Mouse (Mus musculus) ES-E14 (cell line): Measurements from ENCODE around the gene Clint1. TPM values are rescaled to one million over a fixed set of nuclear protein-coding genes. Genes with fewer than 3 reads are reported as not detected.

ENCODE experiments used
- DNase-seq: peaks from one replicate; pipeline ENCODE4 v3.0.0-alpha.2; 2013; ENCODE audit warnings: low read depth, low spot score
- H3K27ac ChIP-seq: 2 replicates; pipeline ENCODE4 v1.5.1; 2012; ENCODE audit warnings: low read depth, mild to moderate bottlenecking, low read length, moderate library complexity, mixed read lengths; ENCODE audit not compliant: poor library complexity, insufficient read depth, severe bottlenecking
- H3K36me3 ChIP-seq: 2 replicates; pipeline ENCODE4 v1.6.1; 2012; ENCODE audit warnings: mild to moderate bottlenecking, low read length, moderate library complexity, mixed read lengths; ENCODE audit not compliant: control insufficient read depth, poor library complexity, insufficient read depth, severe bottlenecking
- H3K4me1 ChIP-seq, 2 experiments: fragments of 150-350 bp in 1 of 2; sonication (generic) in 1 of 2; 2 replicates each; pipeline ENCODE4 v1.6.1; 2012; ENCODE audit warnings: low read length in 2 of 2, mild to moderate bottlenecking in 1 of 2, mixed read lengths in 1 of 2; ENCODE audit not compliant: control insufficient read depth in 2 of 2, insufficient read depth in 2 of 2, poor library complexity in 1 of 2
- H3K4me3 ChIP-seq, 2 experiments: fragments of 150-350 bp in 1 of 2; sonication (generic) in 1 of 2; 2 replicates each; pipeline ENCODE4 v1.5.1; 2012; ENCODE audit warnings: low read length in 2 of 2, low read depth in 1 of 2, mild to moderate bottlenecking in 1 of 2, mixed read lengths in 1 of 2; ENCODE audit not compliant: insufficient read depth in 1 of 2, poor library complexity in 1 of 2, severe bottlenecking in 1 of 2
- H3K9ac ChIP-seq: 2 replicates; pipeline ENCODE4 v1.6.1; 2012; ENCODE audit warnings: low read depth, mild to moderate bottlenecking, low read length, mixed read lengths; ENCODE audit not compliant: poor library complexity, insufficient read depth, severe bottlenecking
- H3K9me3 ChIP-seq: fragments of 150-350 bp; sonication (generic); 2 replicates; pipeline ENCODE4 v1.6.1; 2012; ENCODE audit warnings: low read depth, mild to moderate bottlenecking, low read length; ENCODE audit not compliant: control insufficient read depth, insufficient read depth
- CHD2 ChIP-seq: IDR thresholded peaks from 2 replicates; pipeline ENCODE4 v1.6.1; 2014; ENCODE audit warnings: mild to moderate bottlenecking, low read depth, low read length, inconsistent platforms
- HCFC1 ChIP-seq: IDR thresholded peaks from 2 replicates; pipeline ENCODE4 v1.6.1; 2012; ENCODE audit warnings: low read length, inconsistent platforms, borderline replicate concordance; ENCODE audit not compliant: insufficient read depth
- MAFK ChIP-seq: IDR thresholded peaks from 2 replicates; pipeline ENCODE4 v1.6.1; 2014; ENCODE audit warnings: mild to moderate bottlenecking, low read depth, low read length, inconsistent platforms; ENCODE audit not compliant: insufficient read depth
- ZC3H11A ChIP-seq: IDR thresholded peaks from 2 replicates; pipeline ENCODE4 v1.6.1; 2012; ENCODE audit warnings: low read depth, mild to moderate bottlenecking, inconsistent platforms, low read length, borderline replicate concordance
- ZNF384 ChIP-seq: IDR thresholded peaks from 2 replicates; pipeline ENCODE4 v1.6.1; 2012; ENCODE audit warnings: low read depth, low read length, inconsistent platforms
- in situ Hi-C, 2 experiments: fragments of 600-800 bp; cut with MboI; formaldehyde crosslinking; loops; one replicate each; pipeline ENCODE4 v1.15.1; 2025; ENCODE audit warnings: low sequenced_read_pairs in 2 of 2, inconsistent platforms in 1 of 2; ENCODE audit not compliant: unreplicated experiment in 2 of 2
- total RNA-seq: library from RNA; depleted of rRNA; stranded (reverse); fragments of 300-350 nt; gene quantifications from 2 replicates; pipeline ENCODE4 v1.2.3, GENCODE M21; 2012

Clint1 gene
- total RNA-seq, 1 experiment = 40.7 TPM

DNA sequence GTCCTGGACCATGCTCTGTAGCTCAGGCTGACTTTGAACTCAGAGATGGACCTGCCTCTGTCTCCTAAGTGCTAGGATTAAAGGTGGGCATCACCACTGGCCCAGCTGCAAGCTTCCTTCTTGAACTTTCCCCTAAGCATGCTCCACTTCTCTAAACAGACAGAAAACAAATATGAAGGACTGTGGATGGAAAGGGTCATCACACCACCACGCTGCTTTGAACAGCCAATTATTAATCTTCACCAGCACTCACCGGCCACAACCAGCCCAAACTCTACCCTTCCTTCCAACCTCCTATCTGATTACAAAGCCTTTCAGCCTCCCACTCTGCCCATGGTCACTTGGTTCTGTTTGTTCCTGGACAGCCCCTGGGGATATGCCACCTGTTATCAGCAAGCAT, 45.6 kb upstream of the Clint1 start:
- in situ Hi-C loops = no loop called here
- Histone ChIP-seq H3K4me3 (no peak overlapping the region), H3K27ac (no peak overlapping the region), H3K36me3 (no peaks in the 10 kb centered on the region), H3K9me3 (no peaks in the 10 kb centered on the region), H3K4me1 (no peaks in the 10 kb centered on the region), H3K9ac (no peak overlapping the region)
- no peak for TF ChIP-seq HCFC1
- no peak for DNase-seq

DNA sequence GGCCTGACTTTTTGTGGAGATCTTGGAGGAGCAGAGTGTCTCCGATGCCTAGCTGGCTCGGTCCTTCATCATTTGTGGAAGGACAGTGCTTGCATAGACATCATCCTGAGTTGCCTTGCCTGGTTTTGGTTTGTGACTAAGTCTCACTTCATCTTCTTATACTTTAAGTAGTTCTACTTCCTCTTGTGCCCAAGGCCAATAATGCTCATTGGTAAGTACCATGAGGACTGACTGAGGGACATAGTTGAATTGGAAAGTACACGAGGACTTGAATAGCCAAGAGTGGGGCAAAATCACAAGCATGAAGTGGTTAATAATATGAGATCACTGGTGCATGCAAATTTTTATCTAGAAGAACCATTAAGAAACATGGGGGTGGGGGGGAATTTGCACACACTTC, 45.0 kb upstream of the Clint1 start:
- Histone ChIP-seq H3K9me3 (no peaks in the 10 kb centered on the region), H3K36me3 (no peaks in the 10 kb centered on the region), H3K4me3 (no peak overlapping the region), H3K9ac (no peak overlapping the region), H3K27ac (no peak overlapping the region), H3K4me1 (no peaks in the 10 kb centered on the region)
- no peak for TF ChIP-seq ZNF384
- no peak for TF ChIP-seq ZC3H11A
- TF ChIP-seq CHD2 = no peak
- no peak for TF ChIP-seq HCFC1
- TF ChIP-seq MAFK = no peak
- no peak for DNase-seq
- in situ Hi-C loops = no loop called here

DNA sequence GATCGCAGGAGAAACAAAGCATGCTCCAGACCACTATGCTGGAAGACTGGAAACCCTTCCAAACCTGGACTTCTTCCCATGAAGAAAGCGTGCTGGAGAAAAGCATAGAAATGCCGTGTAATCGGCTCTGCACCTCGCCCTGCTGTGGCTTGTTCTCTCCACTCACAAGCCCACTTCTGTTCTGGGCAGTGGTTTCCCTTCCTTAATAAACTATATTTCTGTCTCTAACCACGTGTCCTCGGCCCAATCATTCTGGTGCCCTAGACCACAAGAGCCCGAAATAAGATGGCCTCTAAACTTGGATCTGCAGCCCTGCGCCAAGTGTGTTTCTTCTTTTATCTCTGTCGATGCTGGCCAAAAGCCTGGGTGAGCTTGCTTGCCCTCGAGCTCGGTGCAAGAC, 44.0 kb upstream of the Clint1 start:
- Histone ChIP-seq H3K36me3 (no peaks in the 10 kb centered on the region), H3K9ac (no peak overlapping the region), H3K4me1 (no peaks in the 10 kb centered on the region), H3K4me3 (no peak overlapping the region), H3K9me3 (no peaks in the 10 kb centered on the region), H3K27ac (no peak overlapping the region)
- no peak for DNase-seq
- in situ Hi-C loops = no loop called here
- no peak for TF ChIP-seq CHD2
- no peak for TF ChIP-seq ZC3H11A
- TF ChIP-seq MAFK = no peak
- TF ChIP-seq HCFC1 = no peak
- TF ChIP-seq ZNF384 = no peak

DNA sequence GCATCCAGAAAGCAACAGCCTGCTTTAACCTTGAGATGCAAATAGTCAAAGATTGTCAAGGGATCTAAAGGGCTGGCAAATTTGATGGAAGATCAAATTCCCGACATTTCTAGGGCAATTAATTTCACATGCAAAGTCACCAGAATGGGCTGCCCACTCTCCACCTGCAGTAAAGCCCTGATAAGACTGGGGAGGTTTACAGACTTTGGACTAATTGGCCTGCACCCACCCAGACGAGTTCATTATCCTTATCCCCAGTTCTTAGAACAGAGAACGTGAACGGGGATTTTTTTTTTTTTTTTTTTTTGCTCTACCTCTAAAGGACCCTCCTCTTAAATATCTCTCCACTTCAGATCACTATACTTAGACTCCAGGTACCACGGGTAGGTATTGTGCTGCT, 42.4 kb upstream of the Clint1 start:
- no peaks in the 10 kb centered on the region for H3K4me1 ChIP-seq
- no peak for DNase-seq
- H3K9ac ChIP-seq = no peak overlapping the region
- in situ Hi-C loops = no loop called here
- H3K4me3 ChIP-seq = no peak overlapping the region
- no peak overlapping the region for H3K27ac ChIP-seq
- TF ChIP-seq MAFK (no peak), HCFC1 (no peak), ZNF384 (no peak), CHD2 (no peak), ZC3H11A (no peak)
- H3K36me3 ChIP-seq = no peaks in the 10 kb centered on the region
- no peaks in the 10 kb centered on the region for H3K9me3 ChIP-seq

DNA sequence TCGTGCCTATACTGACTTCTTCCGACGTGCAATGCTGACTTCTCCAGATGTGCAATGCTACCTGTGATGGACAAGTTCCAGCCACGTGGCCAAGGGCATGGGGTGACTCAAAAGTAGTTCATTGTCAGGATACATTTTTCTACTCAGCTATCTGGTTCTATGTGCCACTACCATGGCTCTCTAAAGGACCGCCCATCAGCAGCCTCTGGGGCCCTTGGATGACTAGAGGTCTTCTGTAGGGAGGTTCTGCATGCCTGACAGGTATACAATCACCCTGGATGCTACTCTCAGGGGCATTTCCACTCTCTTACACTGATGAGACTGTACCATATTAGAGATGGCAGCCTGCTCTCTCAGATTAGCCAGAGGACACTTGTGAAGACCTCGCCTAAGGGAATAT, 41.8 kb upstream of the Clint1 start:
- Histone ChIP-seq H3K4me3 (no peak overlapping the region), H3K36me3 (no peaks in the 10 kb centered on the region), H3K27ac (no peak overlapping the region), H3K4me1 (no peaks in the 10 kb centered on the region), H3K9me3 (no peaks in the 10 kb centered on the region), H3K9ac (no peak overlapping the region)
- in situ Hi-C loops = no loop called here
- TF ChIP-seq ZC3H11A (no peak), MAFK (no peak), CHD2 (no peak), HCFC1 (no peak), ZNF384 (no peak)
- DNase-seq = no peak
